Mouse (Mus musculus): ENCODE measurements around the gene Man1a. TPM values are rescaled to one million over a fixed set of nuclear protein-coding genes. Genes with fewer than 3 reads are reported as not detected.

Man1a gene
- polyA plus RNA-seq (2015; fragmentation: Nextera tagmentation; extraction: Ambion mirVana) = 8.7 and 10.3 TPM in 2 replicates

DNA sequence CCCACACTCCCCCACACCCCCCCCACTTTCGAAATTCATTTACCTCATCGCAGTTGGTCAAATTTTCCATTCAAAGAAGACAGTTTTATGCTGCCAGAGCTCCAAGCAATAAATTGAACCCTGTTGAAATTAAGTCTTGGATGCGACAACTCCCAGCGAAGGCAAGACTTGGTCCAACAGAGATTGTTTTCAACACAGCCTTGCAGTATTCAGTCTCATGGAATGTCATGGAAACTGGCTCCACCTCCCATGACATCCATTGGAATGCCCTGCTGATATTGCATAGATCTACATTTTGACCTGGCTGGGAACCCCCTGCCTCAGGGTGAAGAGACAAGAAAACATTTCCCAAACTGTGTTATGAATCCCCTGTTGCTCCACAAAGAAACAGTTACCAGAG is at the start of gene Man1a:
Gene Man1a, minus strand, starts transcription at position 190 of the 400 bp plus-strand sequence.
- Histone ChIP-seq H3K9me3 (replicated peaks; ENCODE audit: low read length) (no peaks in the 10 kb centered on the region), H3K4me3 (replicated peaks; ENCODE audit: low read depth, low read length) (peak within 1 kb of the TSS; percentile 78), H3K9ac (ENCODE audit: low read depth, low read length) (peak within 1 kb of the TSS; percentile 69), H3K27ac (0 out of 2 replicates have a peak within 1 kb of the TSS, but pooled peaks have one; percentile 44), H3K36me3 (ENCODE audit: insufficient read depth, low read length) (no peaks in the 10 kb centered on the region), H3K27me3 (ENCODE audit: insufficient read depth, low read length) (no peaks in the 10 kb centered on the region), H3K4me1 (replicated peaks; ENCODE audit: insufficient read depth, low read length) (peaks cover 3% of the 10 kb centered on the region; the same call in 1 of the 2 replicates), H3K4me2 (ENCODE audit: low read length) (peak within 1 kb of the TSS; percentile 100)
- ATAC-seq (replicated peaks; ENCODE audit: low FRiP score, low read depth) (no peak), DNase-seq (ENCODE audit: low spot score) (peak; percentile 41)
- no peak for TF ChIP-seq CTCF (IDR thresholded peaks at IDR 0.05; ENCODE audit: low read depth)
- WGBS = 2% methylated on average over 4 of the region's 4 CpGs

DNA sequence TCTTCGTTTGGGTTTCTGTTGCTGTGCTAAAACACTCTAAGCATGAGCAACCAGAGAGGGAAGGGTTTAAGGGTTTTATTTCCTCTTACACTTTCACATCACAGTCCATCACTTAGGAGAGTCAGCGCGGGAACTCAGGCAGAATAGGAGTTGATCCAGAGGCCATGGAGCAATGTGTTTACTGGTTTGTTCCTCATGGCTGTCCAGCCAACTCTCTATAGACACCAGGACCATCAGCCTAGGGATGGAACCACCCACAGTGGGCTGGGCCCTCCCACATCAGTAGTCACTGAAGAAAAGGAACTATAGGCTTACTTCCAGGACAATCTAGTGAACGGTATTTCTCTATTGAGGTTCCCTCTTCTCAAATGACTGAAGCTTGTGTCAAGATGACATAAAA is 45.4 kb upstream of the Man1a start:
- H3K9me3 ChIP-seq (replicated peaks; ENCODE audit: low read length) = no peaks in the 10 kb centered on the region
- H3K4me2 ChIP-seq (ENCODE audit: low read length) = no peak overlapping the region
- H3K4me1 ChIP-seq (replicated peaks; ENCODE audit: insufficient read depth, low read length) = 0 out of 2 replicates have a peak, but pooled peaks cover 6% of the 10 kb centered on the region
- no peak overlapping the region for H3K27ac ChIP-seq
- WGBS = 93% methylated on average over 4 of the region's 4 CpGs
- DNase-seq (ENCODE audit: low spot score) (no peak), ATAC-seq (replicated peaks; ENCODE audit: low FRiP score, low read depth) (no peak)
- no peak overlapping the region for H3K4me3 ChIP-seq (replicated peaks; ENCODE audit: low read depth, low read length)
- TF ChIP-seq CTCF (IDR thresholded peaks at IDR 0.05; ENCODE audit: low read depth) = no peak
- no peaks in the 10 kb centered on the region for H3K27me3 ChIP-seq (ENCODE audit: insufficient read depth, low read length)
- no peak overlapping the region for H3K9ac ChIP-seq (ENCODE audit: low read depth, low read length)
- H3K36me3 ChIP-seq (ENCODE audit: insufficient read depth, low read length) = no peaks in the 10 kb centered on the region

DNA sequence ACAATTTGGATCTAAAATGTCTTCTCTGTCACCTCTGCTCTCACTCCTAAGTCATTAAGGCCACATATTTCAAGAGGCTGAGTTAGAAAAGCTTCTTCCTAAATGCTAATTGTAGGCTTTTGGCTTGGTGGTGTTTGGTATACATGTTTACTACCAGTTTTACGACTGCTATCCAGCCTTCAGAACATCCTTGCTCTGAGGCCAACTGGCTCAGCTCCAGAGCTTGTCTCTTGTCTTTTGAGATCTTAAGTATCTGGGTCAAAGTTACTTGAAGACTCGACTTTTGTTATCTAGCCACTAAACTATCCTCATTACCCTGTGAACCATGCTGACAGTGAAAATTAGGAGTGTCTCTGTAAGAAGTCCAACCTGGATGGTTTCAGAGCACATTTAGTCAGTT is 44.0 kb upstream of the Man1a start:
- Histone ChIP-seq H3K4me3 (replicated peaks; ENCODE audit: low read depth, low read length) (no peak overlapping the region), H3K4me1 (replicated peaks; ENCODE audit: insufficient read depth, low read length) (0 out of 2 replicates have a peak, but pooled peaks cover 6% of the 10 kb centered on the region), H3K36me3 (ENCODE audit: insufficient read depth, low read length) (no peaks in the 10 kb centered on the region), H3K9me3 (replicated peaks; ENCODE audit: low read length) (no peaks in the 10 kb centered on the region), H3K27ac (no peak overlapping the region), H3K4me2 (ENCODE audit: low read length) (no peak overlapping the region), H3K9ac (ENCODE audit: low read depth, low read length) (no peak overlapping the region), H3K27me3 (ENCODE audit: insufficient read depth, low read length) (no peaks in the 10 kb centered on the region)
- no peak for TF ChIP-seq CTCF (IDR thresholded peaks at IDR 0.05; ENCODE audit: low read depth)
- ATAC-seq (replicated peaks; ENCODE audit: low FRiP score, low read depth) = no peak
- peak; percentile 76 for DNase-seq (ENCODE audit: low spot score)
- 26% methylated on average over 2 of the region's 2 CpGs for WGBS

GRCm38 (mm10) chr10:54119303-54119702 is 42.9 kb upstream of the Man1a start:
- Histone ChIP-seq H3K4me1 (replicated peaks; ENCODE audit: insufficient read depth, low read length) (0 out of 2 replicates have a peak, but pooled peaks cover 6% of the 10 kb centered on the region), H3K27ac (no peak overlapping the region), H3K9me3 (replicated peaks; ENCODE audit: low read length) (no peaks in the 10 kb centered on the region), H3K4me3 (replicated peaks; ENCODE audit: low read depth, low read length) (no peak overlapping the region), H3K36me3 (ENCODE audit: insufficient read depth, low read length) (no peaks in the 10 kb centered on the region), H3K27me3 (ENCODE audit: insufficient read depth, low read length) (no peaks in the 10 kb centered on the region), H3K4me2 (ENCODE audit: low read length) (no peak overlapping the region), H3K9ac (ENCODE audit: low read depth, low read length) (no peak overlapping the region)
- DNase-seq (ENCODE audit: low spot score) (peak; percentile 32), ATAC-seq (replicated peaks; ENCODE audit: low FRiP score, low read depth) (no peak)
- TF ChIP-seq CTCF (IDR thresholded peaks at IDR 0.05; ENCODE audit: low read depth) = no peak
- 69% methylated on average over 2 of the region's 2 CpGs for WGBS

- no peaks in the 10 kb centered on the region for H3K9me3 ChIP-seq (replicated peaks; ENCODE audit: low read length)
- TF ChIP-seq CTCF (IDR thresholded peaks at IDR 0.05; ENCODE audit: low read depth) = no peak
- H3K4me3 ChIP-seq (replicated peaks; ENCODE audit: low read depth, low read length) = no peak overlapping the region
- H3K27me3 ChIP-seq (ENCODE audit: insufficient read depth, low read length) = no peaks in the 10 kb centered on the region
- 66% methylated on average over 4 of the region's 4 CpGs for WGBS
- H3K27ac ChIP-seq = no peak overlapping the region
- no peak for DNase-seq (ENCODE audit: low spot score)
- no peak overlapping the region for H3K4me2 ChIP-seq (ENCODE audit: low read length)
- H3K36me3 ChIP-seq (ENCODE audit: insufficient read depth, low read length) = no peaks in the 10 kb centered on the region
- 0 out of 2 replicates have a peak, but pooled peaks cover 6% of the 10 kb centered on the region for H3K4me1 ChIP-seq (replicated peaks; ENCODE audit: insufficient read depth, low read length)
- ATAC-seq (replicated peaks; ENCODE audit: low FRiP score, low read depth) = no peak; the same call in 1 of the 2 replicates
- no peak overlapping the region for H3K9ac ChIP-seq (ENCODE audit: low read depth, low read length)
Observed at GRCm38 (mm10) chr10:54118223-54118912, 42.0 kb upstream of the Man1a start.

DNA sequence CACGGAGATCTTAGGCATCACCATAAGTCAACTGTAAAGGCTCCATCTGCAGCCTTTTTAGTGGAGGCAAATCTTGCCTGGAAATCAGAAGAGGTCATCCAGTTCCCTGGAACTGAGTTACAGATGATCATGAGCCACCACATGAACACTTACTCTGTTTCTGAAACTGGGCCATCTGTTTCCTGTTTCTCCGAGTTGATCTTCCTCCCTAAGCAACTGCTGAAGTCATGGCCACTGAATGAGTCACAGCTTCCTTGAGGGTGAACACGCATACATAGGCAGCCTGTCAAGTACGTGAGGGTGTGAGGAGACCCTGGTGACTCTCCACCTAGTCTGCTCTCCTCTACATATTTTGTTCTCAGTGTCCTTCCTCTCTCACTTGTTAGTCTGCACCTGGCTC is 41.4 kb upstream of the Man1a start:
- TF ChIP-seq CTCF (IDR thresholded peaks at IDR 0.05; ENCODE audit: low read depth) = no peak
- H3K36me3 ChIP-seq (ENCODE audit: insufficient read depth, low read length) = no peaks in the 10 kb centered on the region
- WGBS = 50% methylated on average over 4 of the region's 4 CpGs
- no peaks in the 10 kb centered on the region for H3K27me3 ChIP-seq (ENCODE audit: insufficient read depth, low read length)
- no peak overlapping the region for H3K4me2 ChIP-seq (ENCODE audit: low read length)
- DNase-seq (ENCODE audit: low spot score) (peak; percentile 86), ATAC-seq (replicated peaks; ENCODE audit: low FRiP score, low read depth) (peak; percentile 61)
- no peak overlapping the region for H3K4me3 ChIP-seq (replicated peaks; ENCODE audit: low read depth, low read length)
- no peaks in the 10 kb centered on the region for H3K9me3 ChIP-seq (replicated peaks; ENCODE audit: low read length)
- no peak overlapping the region for H3K9ac ChIP-seq (ENCODE audit: low read depth, low read length)
- 0 out of 2 replicates have a peak, but pooled peaks cover 6% of the 10 kb centered on the region for H3K4me1 ChIP-seq (replicated peaks; ENCODE audit: insufficient read depth, low read length)
- no peak overlapping the region for H3K27ac ChIP-seq

Data from kidney, postnatal 0 days (tissue).